8 mouse cellular contexts compared by ENCODE assay signal in genomic region chr1:33719733-33720225, GRCm38 (mm10). TPM values are rescaled to one million over a fixed set of nuclear protein-coding genes. Genes with fewer than 3 reads are reported as not detected.
DNase-seq lines count a peak whose midpoint lies in the region; ATAC-seq lines count a peak whose summit lies in the region.

Gene Rab23, plus strand, starts transcription at chr1:33719887.

- H3K27ac ChIP-seq in hindbrain, embryonic 14.5 days, result peak within 1 kb of the TSS; percentile 94

- H3K4me3 ChIP-seq in hindbrain, embryonic 14.5 days (replicated peaks; ENCODE audit: low read length), result peak within 1 kb of the TSS; percentile 93

- H3K36me3 ChIP-seq in hindbrain, embryonic 14.5 days (replicated peaks; ENCODE audit: control insufficient read depth, insufficient read depth), result peaks cover 26% of the 10 kb centered on the region

- peak within 1 kb of the TSS; percentile 87 for H3K9ac ChIP-seq in hindbrain, embryonic 14.5 days

- H3K4me1 ChIP-seq in hindbrain, embryonic 14.5 days (replicated peaks; ENCODE audit: control insufficient read depth, insufficient read depth, low read length), result peaks cover 13% of the 10 kb centered on the region

- peak; percentile 76 for DNase-seq in T-cell, adult 2 months (ENCODE audit: low spot score)
- DNase-seq in cerebellum, postnatal 25 days, result peak; percentile 91 to 93
- DNase-seq in frontal cortex, postnatal 25 days (ENCODE audit: low spot score in 2 of 2), result peak; percentile 73 to 77
- DNase-seq in hindbrain, embryonic 14.5 days (ENCODE audit: low spot score), result peak; percentile 85
- DNase-seq in layer of hippocampus, postnatal 25 days (ENCODE audit: extremely low spot score in 1 of 2, low spot score in 1 of 2), result peak; percentile 73 to 78
- peak; percentile 78 for DNase-seq in lung, postnatal 14 days
- DNase-seq in retina, adult 2 months (ENCODE audit: low read depth, low spot score), result peak; percentile 73
- DNase-seq in thymus, postnatal 25 days, result peak; percentile 78

- no peaks in the 10 kb centered on the region for H3K27me3 ChIP-seq in hindbrain, embryonic 14.5 days (ENCODE audit: control insufficient read depth, insufficient read depth, low read length)

- WGBS in hindbrain, embryonic 14.5 days, result under 1% methylated on average over 50 of the region's 54 CpGs

- no peaks in the 10 kb centered on the region for H3K9me3 ChIP-seq in hindbrain, embryonic 14.5 days (ENCODE audit: control insufficient read depth, low read length)

- peak; percentile 97 for ATAC-seq in hindbrain, embryonic 14.5 days (ENCODE audit: low FRiP score)

- H3K4me2 ChIP-seq in hindbrain, embryonic 14.5 days (replicated peaks), result peak within 1 kb of the TSS; percentile 58

RNA-seq across cellular contexts. Expression of gene Rab23, which starts in this region (rescaled TPM):
- polyA plus RNA-seq in hindbrain, embryonic 14.5 days (2014; fragmentation: Nextera tagmentation; extraction: Ambion mirVana), result 27.9 and 28.8 TPM in 2 replicates
- 10 to 100 TPM; 24.0 to 25.3 TPM for total RNA-seq in layer of hippocampus, postnatal 25 days (2021)

Comparison
In these comparisons a context has a peak if more than half of its experiments do, and no peak if none do; other contexts are left out.
1. Peak in every context shown above with its lines: DNase-seq, ATAC-seq, H3K4me3 ChIP-seq and H3K27ac ChIP-seq.